Mouse (Mus musculus) heart, adult 2 months (tissue): ENCODE measurements around the gene Uckl1. TPM values are rescaled to one million over a fixed set of nuclear protein-coding genes. Genes with fewer than 3 reads are reported as not detected.

Experiments used
- DNase-seq, 2 experiments: peaks; one replicate each; pipeline ENCODE4 v3.0.0; 2021
- H3K27ac ChIP-seq: fragments of 200-600 bp; 2 replicates; pipeline ENCODE4 v1.8.1; 2022
- H3K27me3 ChIP-seq: fragments of 200-500 bp; 2 replicates; pipeline ENCODE4 v1.6.1; 2012; ENCODE audit warnings: mild to moderate bottlenecking, low read length, inconsistent platforms, mixed read lengths; ENCODE audit not compliant: control insufficient read depth, insufficient read depth
- H3K36me3 ChIP-seq: fragments of 200-500 bp; 2 replicates; pipeline ENCODE4 v1.6.1; 2012; ENCODE audit warnings: low read length, inconsistent platforms; ENCODE audit not compliant: control insufficient read depth, insufficient read depth
- H3K4me1 ChIP-seq: fragments of 200-500 bp; 2 replicates; pipeline ENCODE4 v1.6.1; 2011; ENCODE audit warnings: low read length; ENCODE audit not compliant: control insufficient read depth, insufficient read depth
- H3K4me3 ChIP-seq: fragments of 200-600 bp; 2 replicates; pipeline ENCODE4 v1.8.1; 2022
- H3K79me2 ChIP-seq: fragments of 200-500 bp; replicated peaks from 2 replicates; pipeline ENCODE4 v1.6.1; 2012; ENCODE audit warnings: mild to moderate bottlenecking, inconsistent platforms, low read length, moderate library complexity, mixed read lengths; ENCODE audit not compliant: control insufficient read depth, insufficient read depth
- H3K9ac ChIP-seq: fragments of 200-500 bp; 2 replicates; pipeline ENCODE4 v1.6.1; 2012; ENCODE audit warnings: low read depth, mild to moderate bottlenecking, control low read depth, inconsistent platforms, low read length, mixed read lengths
- CTCF ChIP-seq: fragments of 200-600 bp; IDR thresholded peaks from 2 replicates; pipeline ENCODE4 v1.8.1; 2022; ENCODE audit warnings: antibody characterized with exemption, mild to moderate bottlenecking, moderate library complexity
- EP300 ChIP-seq: fragments of 200-500 bp; IDR thresholded peaks from 2 replicates; pipeline ENCODE4 v1.6.1; 2011; ENCODE audit warnings: low read depth, low read length, control low read depth; ENCODE audit not compliant: insufficient read depth
- POLR2A ChIP-seq: fragments of 200-500 bp; IDR thresholded peaks from 2 replicates; pipeline ENCODE4 v1.6.1; 2011; ENCODE audit warnings: mild to moderate bottlenecking, low read depth, low read length, control low read depth; ENCODE audit not compliant: insufficient read depth
- WGBS: fragments of 180-500 bp; shearing (Covaris S2); methylation state at CpG from one replicate; pipeline ENCODE4 v1.1.7; 2018; 5-methylcytosine and 5-hydroxymethylcytosine counted together
- intact Hi-C: fragments of 180-260 bp; cut with DNase I; formaldehyde crosslinking; loops from one replicate; pipeline ENCODE4 v1.15.1; 2025
- polyA plus RNA-seq: library from polyadenylated mRNA; depleted of rRNA; stranded (reverse); fragments of >200 nt; gene quantifications from 2 replicates; pipeline ENCODE4 v1.2.3, GENCODE M21; 2012
- total RNA-seq, 2 experiments: library from RNA; stranded (reverse); gene quantifications; 2 replicates each; pipeline ENCODE4 v1.2.3; 2021

Uckl1 gene
- total and polyA plus RNA-seq, 3 experiments, result 31.3 to 115 (median 32.5) TPM

GRCm38 (mm10) chr2:181587796-181588195, 3.1 kb upstream of the Uckl1 start:
- no peak overlapping the region for H3K27ac ChIP-seq
- TF ChIP-seq CTCF (0 out of 2 replicates have a peak, but pooled peaks have one; percentile 3), EP300 (no peak), POLR2A (no peak)
- no peaks in the 10 kb centered on the region; the same call in 1 of the 2 replicates for H3K79me2 ChIP-seq
- H3K4me1 ChIP-seq, result 0 out of 2 replicates have a peak, but pooled peaks cover 3% of the 10 kb centered on the region
- no peaks in the 10 kb centered on the region for H3K36me3 ChIP-seq
- DNase-seq, result no peak
- no peak overlapping the region for H3K9ac ChIP-seq
- WGBS, result 86% methylated on average over 6 of the region's 6 CpGs
- no peaks in the 10 kb centered on the region for H3K27me3 ChIP-seq
- H3K4me3 ChIP-seq, result no peak overlapping the region
- intact Hi-C loops, result loop anchor here (10.0 kb wide), 1 partner anchor 403 kb away; the partner anchor contains the start of gene Ppdpf

DNA sequence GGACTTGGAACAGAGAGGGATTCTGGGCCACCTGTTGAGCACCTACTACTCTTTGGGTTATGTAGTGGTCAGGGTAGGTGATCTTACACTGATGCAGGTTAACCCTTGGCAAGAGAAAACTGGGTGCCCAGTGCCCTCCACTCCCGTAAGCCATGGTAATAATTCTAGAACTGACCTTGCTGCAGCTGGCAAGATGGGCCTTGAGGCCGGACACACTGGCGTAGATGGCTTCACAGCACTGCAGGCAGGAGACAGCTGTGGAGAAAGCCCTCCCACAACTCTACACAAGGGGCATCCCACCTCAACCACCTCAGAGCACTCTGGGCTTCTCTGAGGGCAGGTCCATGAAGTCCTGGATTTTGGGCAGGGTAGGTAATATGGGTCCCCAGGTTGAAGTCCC, 1.4 kb upstream of the Uckl1 start:
- DNase-seq, result no peak
- intact Hi-C loops, result loop anchor here (10.0 kb wide), 1 partner anchor 401 kb away; the partner anchor contains the start of gene Ppdpf
- Histone ChIP-seq H3K36me3 (no peaks in the 10 kb centered on the region), H3K4me1 (no peaks in the 10 kb centered on the region), H3K9ac (no peak overlapping the region), H3K27ac (no peak overlapping the region), H3K4me3 (no peak overlapping the region), H3K27me3 (no peaks in the 10 kb centered on the region), H3K79me2 (no peaks in the 10 kb centered on the region)
- 98% methylated on average over 3 of the region's 3 CpGs for WGBS
- TF ChIP-seq CTCF (no peak), POLR2A (no peak), EP300 (no peak)

- intact Hi-C loops, result loop anchor here (10.0 kb wide), 1 partner anchor 401 kb away; the partner anchor contains the start of gene Ppdpf
- Histone ChIP-seq H3K4me3 (no peak overlapping the region), H3K36me3 (no peaks in the 10 kb centered on the region), H3K27me3 (no peaks in the 10 kb centered on the region), H3K27ac (no peak overlapping the region), H3K4me1 (no peaks in the 10 kb centered on the region), H3K79me2 (no peaks in the 10 kb centered on the region), H3K9ac (no peak overlapping the region)
- no peak for DNase-seq
- TF ChIP-seq EP300 (no peak), CTCF (no peak), POLR2A (no peak)
- WGBS, result 91% methylated on average over 5 of the region's 5 CpGs
These were observed 814 bp upstream of the Uckl1 start for GRCm38 (mm10) chr2:181585506-181585905.

- DNase-seq, result no peak
- Histone ChIP-seq H3K36me3 (no peaks in the 10 kb centered on the region), H3K9ac (no peak overlapping the region), H3K4me1 (peaks cover 2% of the 10 kb centered on the region; the same call in 1 of the 2 replicates), H3K4me3 (no peak overlapping the region), H3K27me3 (no peaks in the 10 kb centered on the region), H3K79me2 (no peaks in the 10 kb centered on the region), H3K27ac (no peak overlapping the region)
- intact Hi-C loops, result loop anchor here (10.0 kb wide), 1 partner anchor 399 kb away; the partner anchor contains the start of gene Ppdpf
- TF ChIP-seq EP300 (no peak), CTCF (no peak), POLR2A (no peak)
- 91% methylated on average over 3 of the region's 3 CpGs for WGBS
These were observed 1.0 kb downstream of the Uckl1 start for GRCm38 (mm10) chr2:181583460-181584257.

GRCm38 (mm10) chr2:181582939-181583338, 1.8 kb downstream of the Uckl1 start:
- Histone ChIP-seq H3K9ac (no peak overlapping the region), H3K27me3 (no peaks in the 10 kb centered on the region), H3K4me1 (peaks cover 5% of the 10 kb centered on the region; the same call in 1 of the 2 replicates), H3K4me3 (no peak overlapping the region), H3K36me3 (no peaks in the 10 kb centered on the region), H3K79me2 (no peaks in the 10 kb centered on the region), H3K27ac (no peak overlapping the region)
- WGBS, result 73% methylated on average over 1 of the region's 1 CpGs
- DNase-seq, result peak in 1 of 2 experiments; percentile 5
- intact Hi-C loops, result loop anchor here (10.0 kb wide), 1 partner anchor 398 kb away; the partner anchor contains the start of gene Ppdpf
- TF ChIP-seq POLR2A (no peak), CTCF (no peak), EP300 (no peak)
